Mouse (Mus musculus) heart, embryonic 11.5 days (tissue): ENCODE measurements at regions not wholly inside any gene's neighbourhood (a gene's known extent, or its start where the extent isn't known, plus 50 kb on each side); places are given as distances from the start of the nearest gene placed in this dataset.

ENCODE experiments used
- ATAC-seq: fragments of 200-750 bp; cut with Nextera tagmentation; replicated peaks from 2 replicates; pipeline ENCODE4 v1.8.0; 2017; ENCODE audit warnings: moderate library complexity; ENCODE audit not compliant: insufficient number of reproducible peaks, low FRiP score, low TSS enrichment
- H3K27ac ChIP-seq: fragments of 300-500 bp; sonication (generic); 2 replicates; pipeline ENCODE4 v1.5.1; 2014; ENCODE audit warnings: mild to moderate bottlenecking, low read depth, low read length
- H3K27me3 ChIP-seq: fragments of 300-500 bp; sonication (generic); 2 replicates; pipeline ENCODE4 v1.6.1; 2014; ENCODE audit warnings: mild to moderate bottlenecking, low read length, mixed read lengths; ENCODE audit not compliant: control insufficient read depth, insufficient read depth
- H3K36me3 ChIP-seq: fragments of 300-500 bp; sonication (generic); 2 replicates; pipeline ENCODE4 v1.6.1; 2014; ENCODE audit warnings: mild to moderate bottlenecking, low read length, moderate library complexity, mixed read lengths; ENCODE audit not compliant: control insufficient read depth, insufficient read depth
- H3K4me1 ChIP-seq: fragments of 300-500 bp; sonication (generic); 2 replicates; pipeline ENCODE4 v1.6.1; 2014; ENCODE audit warnings: low read length; ENCODE audit not compliant: control insufficient read depth, insufficient read depth
- H3K4me2 ChIP-seq: fragments of 300-500 bp; sonication (generic); 2 replicates; pipeline ENCODE4 v1.6.1; 2014; ENCODE audit warnings: mild to moderate bottlenecking, moderate library complexity
- H3K4me3 ChIP-seq: fragments of 300-500 bp; sonication (generic); 2 replicates; pipeline ENCODE4 v1.5.1; 2014; ENCODE audit warnings: low read depth, low read length
- H3K9ac ChIP-seq: fragments of 300-500 bp; sonication (generic); 2 replicates; pipeline ENCODE4 v1.6.1; 2014; ENCODE audit warnings: mild to moderate bottlenecking, low read depth, low read length, moderate library complexity
- H3K9me3 ChIP-seq: fragments of 300-500 bp; sonication (generic); replicated peaks from 2 replicates; pipeline ENCODE4 v1.6.1; 2016; ENCODE audit warnings: low read length; ENCODE audit not compliant: control insufficient read depth
- WGBS: fragments of 180-500 bp; shearing (Covaris S2); extraction: QIAGEN DNeasy Blood & Tissue Kit; methylation state at CpG from one replicate; pipeline ENCODE4 v1.1.7; 2014; ENCODE audit not compliant: insufficient replicate concordance; 5-methylcytosine and 5-hydroxymethylcytosine counted together

GRCm38 (mm10) chr9:47423462-47423832, 106.5 kb upstream of the Cadm1 start:
- 74% methylated on average over 3 of the region's 3 CpGs for WGBS
- no peak overlapping the region for H3K4me3 ChIP-seq
- ATAC-seq = no peak
- H3K4me1 ChIP-seq = peaks cover 16% of the 10 kb centered on the region
- peaks cover 49% of the 10 kb centered on the region for H3K27me3 ChIP-seq
- no peak overlapping the region for H3K4me2 ChIP-seq
- no peak overlapping the region for H3K9ac ChIP-seq
- H3K27ac ChIP-seq = no peak overlapping the region
- H3K9me3 ChIP-seq = no peaks in the 10 kb centered on the region
- no peaks in the 10 kb centered on the region for H3K36me3 ChIP-seq

DNA sequence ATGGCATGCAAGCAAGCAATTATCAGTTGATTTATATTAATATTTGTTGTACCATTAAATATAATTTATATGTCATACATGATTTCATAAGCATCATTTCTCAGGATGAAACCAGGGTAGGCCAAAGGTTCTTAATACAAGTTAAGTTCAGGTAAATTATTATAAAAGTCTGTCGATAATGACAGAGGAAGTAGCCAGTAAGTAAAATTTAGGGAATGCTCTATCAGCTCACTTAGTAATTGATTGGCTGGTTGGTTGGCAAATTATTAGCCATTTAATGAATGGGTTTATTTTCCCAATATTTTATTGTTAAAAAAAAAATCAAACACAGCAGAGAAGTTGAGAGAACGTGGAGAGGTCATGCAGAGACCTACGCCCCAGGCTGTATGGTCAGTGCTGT, 105.8 kb upstream of the Cadm1 start:
- Histone ChIP-seq H3K9ac (no peak overlapping the region), H3K27ac (no peak overlapping the region), H3K4me3 (no peak overlapping the region), H3K4me2 (no peak overlapping the region), H3K4me1 (peaks cover 16% of the 10 kb centered on the region), H3K9me3 (no peaks in the 10 kb centered on the region), H3K27me3 (peaks cover 41% of the 10 kb centered on the region), H3K36me3 (no peaks in the 10 kb centered on the region)
- 86% methylated on average over 3 of the region's 3 CpGs for WGBS
- ATAC-seq = no peak

DNA sequence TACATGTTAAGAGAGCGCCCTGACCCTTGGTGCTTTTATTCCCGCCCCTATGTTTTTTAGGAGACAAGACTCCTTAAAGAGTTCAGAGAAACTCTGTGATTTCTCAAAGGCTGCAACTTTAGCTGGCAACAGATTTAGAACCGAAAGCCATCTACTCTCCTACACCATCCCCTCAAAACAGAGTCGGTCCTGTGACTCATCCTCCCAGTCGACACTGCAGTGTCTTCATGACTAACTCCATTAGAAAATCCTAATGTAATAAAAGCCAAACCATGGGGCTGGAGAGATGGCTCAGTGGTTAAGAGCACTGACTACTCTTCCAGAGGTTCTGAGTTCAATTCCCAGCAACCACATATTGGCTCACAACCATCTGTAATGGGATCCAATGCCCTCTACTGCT, 103.3 kb upstream of the Cadm1 start:
- H3K9ac ChIP-seq = no peak overlapping the region
- peaks cover 16% of the 10 kb centered on the region for H3K4me1 ChIP-seq
- H3K27ac ChIP-seq = no peak overlapping the region
- 83% methylated on average over 5 of the region's 5 CpGs for WGBS
- no peak overlapping the region for H3K4me3 ChIP-seq
- no peak overlapping the region for H3K4me2 ChIP-seq
- ATAC-seq = no peak
- H3K9me3 ChIP-seq = no peaks in the 10 kb centered on the region
- peaks cover 32% of the 10 kb centered on the region for H3K27me3 ChIP-seq
- no peaks in the 10 kb centered on the region for H3K36me3 ChIP-seq

DNA sequence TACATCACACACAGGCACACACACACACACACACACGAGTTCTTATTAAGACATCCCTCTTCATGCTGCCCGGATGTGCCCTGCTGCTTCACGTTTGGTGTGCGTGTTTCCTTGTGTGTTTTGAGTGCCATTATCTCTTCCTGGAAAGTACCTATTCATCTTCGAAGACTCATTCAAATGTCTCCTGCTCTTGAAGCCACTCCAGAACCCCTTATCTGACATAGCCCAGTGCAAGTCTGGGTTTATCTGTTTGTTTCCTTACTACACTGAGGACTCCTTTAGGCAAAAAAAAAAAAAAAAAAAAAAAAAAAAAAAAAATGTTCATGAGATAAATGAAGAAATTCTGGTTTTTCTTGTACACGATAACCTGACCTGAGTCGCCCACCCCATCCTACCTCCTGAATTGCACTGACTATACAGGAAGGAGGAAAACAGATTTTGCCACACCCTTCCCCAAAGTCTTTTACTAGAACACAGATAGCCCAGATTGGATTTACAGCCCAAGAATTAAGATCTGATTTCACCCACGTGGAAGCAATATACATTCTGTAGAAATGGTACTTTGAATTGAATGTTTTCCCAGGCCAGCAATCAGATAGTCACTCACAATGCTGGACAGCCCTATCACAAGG, 101.1 kb upstream of the Cadm1 start:
- Histone ChIP-seq H3K4me3 (no peak overlapping the region), H3K4me1 (no peaks in the 10 kb centered on the region; the same call in 1 of the 2 replicates), H3K27ac (no peak overlapping the region), H3K27me3 (peaks cover 37% of the 10 kb centered on the region), H3K9me3 (no peaks in the 10 kb centered on the region), H3K4me2 (no peak overlapping the region), H3K9ac (no peak overlapping the region), H3K36me3 (no peaks in the 10 kb centered on the region)
- ATAC-seq = no peak
- 48% methylated on average over 8 of the region's 8 CpGs for WGBS

- Histone ChIP-seq H3K36me3 (no peaks in the 10 kb centered on the region), H3K9ac (no peak overlapping the region), H3K27ac (no peak overlapping the region), H3K27me3 (peaks cover 37% of the 10 kb centered on the region), H3K4me3 (no peak overlapping the region), H3K4me1 (no peaks in the 10 kb centered on the region), H3K9me3 (no peaks in the 10 kb centered on the region), H3K4me2 (no peak overlapping the region)
- ATAC-seq = no peak
- WGBS = no CpG with 5 or more reads among the region's 1 CpGs
These were observed 100.3 kb upstream of the Cadm1 start for GRCm38 (mm10) chr9:47429691-47430090.

DNA sequence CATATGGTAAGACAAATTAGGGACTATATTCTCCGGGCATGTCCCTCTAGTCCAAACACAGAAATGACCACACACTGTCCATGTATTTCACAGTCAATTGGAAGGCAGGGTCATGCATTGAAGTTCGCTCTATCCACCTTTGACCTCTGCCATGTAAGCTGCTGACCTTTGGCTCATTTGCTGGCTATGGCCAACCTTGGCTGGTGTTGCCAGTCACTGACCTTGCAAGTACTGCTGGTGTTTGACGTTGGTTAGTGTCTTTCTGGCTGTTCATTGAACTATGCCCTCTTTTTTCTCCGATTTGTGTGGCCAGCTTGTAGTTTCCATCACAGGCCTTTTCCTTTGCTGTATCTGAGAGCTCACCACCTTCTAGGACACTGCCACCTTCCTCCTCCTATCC, 97.3 kb upstream of the Cadm1 start:
- Histone ChIP-seq H3K4me1 (no peaks in the 10 kb centered on the region), H3K27me3 (peaks cover 35% of the 10 kb centered on the region), H3K4me3 (no peak overlapping the region), H3K9me3 (no peaks in the 10 kb centered on the region), H3K4me2 (no peak overlapping the region), H3K27ac (no peak overlapping the region), H3K9ac (no peak overlapping the region), H3K36me3 (no peaks in the 10 kb centered on the region)
- no peak for ATAC-seq
- WGBS = 76% methylated on average over 4 of the region's 4 CpGs

DNA sequence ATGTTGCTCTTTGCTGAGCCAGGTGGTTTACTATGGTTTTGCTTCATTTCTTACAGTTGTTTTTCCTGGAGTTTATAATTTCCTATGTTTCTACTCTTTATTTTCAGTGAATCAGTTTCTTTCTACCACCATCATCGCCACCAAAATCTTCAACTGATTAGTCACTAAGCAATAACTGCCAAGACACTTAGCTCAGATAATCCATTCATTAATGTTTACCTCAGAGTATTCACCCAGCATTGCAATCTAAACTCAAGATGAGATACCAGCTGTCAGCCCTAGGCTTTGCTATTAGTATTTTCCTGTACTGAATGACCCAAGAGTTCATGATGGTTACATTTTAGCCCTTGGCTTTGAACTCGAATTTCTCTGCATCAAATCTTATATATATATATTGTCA, 96.8 kb upstream of the Cadm1 start:
- Histone ChIP-seq H3K4me3 (no peak overlapping the region), H3K27ac (no peak overlapping the region), H3K4me2 (no peak overlapping the region), H3K4me1 (no peaks in the 10 kb centered on the region), H3K27me3 (peaks cover 34% of the 10 kb centered on the region), H3K36me3 (no peaks in the 10 kb centered on the region), H3K9ac (no peak overlapping the region), H3K9me3 (no peaks in the 10 kb centered on the region)
- no peak for ATAC-seq
- WGBS = 62% methylated on average over 2 of the region's 2 CpGs

- no peak for ATAC-seq
- Histone ChIP-seq H3K9ac (no peak overlapping the region), H3K4me2 (no peak overlapping the region), H3K9me3 (no peaks in the 10 kb centered on the region), H3K36me3 (no peaks in the 10 kb centered on the region), H3K4me1 (no peaks in the 10 kb centered on the region), H3K4me3 (no peak overlapping the region), H3K27me3 (peaks cover 37% of the 10 kb centered on the region), H3K27ac (no peak overlapping the region)
- WGBS = 85% methylated on average over 2 of the region's 2 CpGs
These were observed 95.9 kb upstream of the Cadm1 start for GRCm38 (mm10) chr9:47434091-47434490.

GRCm38 (mm10) chr9:47438976-47439375, 91.0 kb upstream of the Cadm1 start:
- Histone ChIP-seq H3K9me3 (no peaks in the 10 kb centered on the region), H3K4me2 (no peak overlapping the region), H3K36me3 (no peaks in the 10 kb centered on the region), H3K4me1 (no peaks in the 10 kb centered on the region), H3K9ac (no peak overlapping the region), H3K27me3 (peaks cover 24% of the 10 kb centered on the region), H3K4me3 (no peak overlapping the region), H3K27ac (no peak overlapping the region)
- 53% methylated on average over 4 of the region's 4 CpGs for WGBS
- no peak for ATAC-seq
